Mouse (Mus musculus) midbrain, embryonic 11.5 days (tissue): ENCODE results near the gene Olfr288. TPM values are rescaled to one million over a fixed set of nuclear protein-coding genes. Genes with fewer than 3 reads are reported as not detected.

Experiments used
- ATAC-seq: fragments of 200-750 bp; cut with Nextera tagmentation; 2 replicates; pipeline ENCODE4 v1.8.0; 2017; ENCODE audit warnings: moderate TSS enrichment, moderate library complexity; ENCODE audit not compliant: low FRiP score
- DNase-seq: peaks from one replicate; pipeline ENCODE4 v3.0.0; 2015; ENCODE audit warnings: low spot score; ENCODE audit errors: missing footprints
- H3K27ac ChIP-seq: fragments of 300-500 bp; sonication (generic); 2 replicates; pipeline ENCODE4 v1.5.1; 2014; ENCODE audit warnings: low read depth, low read length
- H3K27me3 ChIP-seq: fragments of 300-500 bp; sonication (generic); 2 replicates; pipeline ENCODE4 v1.6.1; 2014; ENCODE audit warnings: mild to moderate bottlenecking, low read length, moderate library complexity, mixed read lengths; ENCODE audit not compliant: control insufficient read depth, insufficient read depth
- H3K36me3 ChIP-seq: fragments of 300-500 bp; sonication (generic); 2 replicates; pipeline ENCODE4 v1.6.1; 2014; ENCODE audit warnings: mild to moderate bottlenecking, low read length, moderate library complexity, mixed read lengths; ENCODE audit not compliant: control insufficient read depth, insufficient read depth
- H3K4me1 ChIP-seq: fragments of 300-500 bp; sonication (generic); 2 replicates; pipeline ENCODE4 v1.6.1; 2014; ENCODE audit warnings: low read length; ENCODE audit not compliant: control insufficient read depth, insufficient read depth
- H3K4me2 ChIP-seq: fragments of 300-500 bp; sonication (generic); 2 replicates; pipeline ENCODE4 v1.6.1; 2014; ENCODE audit warnings: mild to moderate bottlenecking, moderate library complexity
- H3K4me3 ChIP-seq: fragments of 300-500 bp; sonication (generic); 2 replicates; pipeline ENCODE4 v1.5.1; 2014; ENCODE audit warnings: low read depth, low read length
- H3K9ac ChIP-seq: fragments of 300-500 bp; sonication (generic); 2 replicates; pipeline ENCODE4 v1.6.1; 2014; ENCODE audit warnings: low read length
- H3K9me3 ChIP-seq: fragments of 300-500 bp; sonication (generic); 2 replicates; pipeline ENCODE4 v1.6.1; 2016; ENCODE audit warnings: low read length; ENCODE audit not compliant: control insufficient read depth
- WGBS: fragments of 180-500 bp; shearing (Covaris S2); extraction: QIAGEN DNeasy Blood & Tissue Kit; methylation state at CpG from one replicate; pipeline ENCODE4 v1.1.7; 2014; 5-methylcytosine and 5-hydroxymethylcytosine counted together
- polyA plus RNA-seq: library from polyadenylated mRNA; unstranded; fragments of >200 nt; fragmentation: Nextera tagmentation; extraction: Ambion mirVana; gene quantifications from 2 replicates; pipeline ENCODE4 v1.2.1, GENCODE M21; 2014

The Olfr288 gene
- polyA plus RNA-seq, 1 experiment from 2014 or later = not detected

- ATAC-seq (no peak), DNase-seq (peak; percentile 41)
- Histone ChIP-seq H3K9ac (no peak overlapping the region), H3K4me2 (no peak overlapping the region), H3K27me3 (no peaks in the 10 kb centered on the region), H3K9me3 (no peaks in the 10 kb centered on the region), H3K4me3 (no peak overlapping the region), H3K36me3 (no peaks in the 10 kb centered on the region), H3K4me1 (no peaks in the 10 kb centered on the region), H3K27ac (no peak overlapping the region)
- 82% methylated on average over 4 of the region's 4 CpGs for WGBS
These were observed 39.4 kb downstream of the Olfr288 start for GRCm38 (mm10) chr15:98155944-98156343.

DNA sequence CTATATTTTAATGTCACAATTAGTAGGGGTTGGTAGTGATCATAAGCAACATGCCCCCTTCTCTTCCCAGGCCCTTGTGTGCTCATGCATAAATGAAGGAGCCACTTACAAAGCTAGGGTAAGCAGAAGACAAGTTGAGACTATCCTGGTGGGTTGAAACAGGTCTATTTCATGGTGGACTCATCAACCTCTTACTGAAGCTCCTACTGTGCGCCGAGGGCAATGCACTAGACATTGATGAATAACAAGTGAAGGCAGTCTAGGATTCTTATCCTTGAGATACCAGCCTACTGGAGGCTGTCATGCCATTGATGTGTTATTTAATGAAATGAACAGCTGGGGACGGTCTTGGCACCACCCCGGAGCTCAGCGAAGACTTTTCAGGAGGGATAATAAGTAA, 40.1 kb downstream of the Olfr288 start:
- no peak overlapping the region for H3K4me3 ChIP-seq
- H3K27ac ChIP-seq = no peak overlapping the region
- no peaks in the 10 kb centered on the region for H3K36me3 ChIP-seq
- no peak overlapping the region for H3K4me2 ChIP-seq
- H3K27me3 ChIP-seq = no peaks in the 10 kb centered on the region
- WGBS = 90% methylated on average over 5 of the region's 5 CpGs
- H3K9me3 ChIP-seq = no peaks in the 10 kb centered on the region
- no peak for ATAC-seq
- H3K4me1 ChIP-seq = no peaks in the 10 kb centered on the region
- no peak for DNase-seq
- H3K9ac ChIP-seq = no peak overlapping the region

DNA sequence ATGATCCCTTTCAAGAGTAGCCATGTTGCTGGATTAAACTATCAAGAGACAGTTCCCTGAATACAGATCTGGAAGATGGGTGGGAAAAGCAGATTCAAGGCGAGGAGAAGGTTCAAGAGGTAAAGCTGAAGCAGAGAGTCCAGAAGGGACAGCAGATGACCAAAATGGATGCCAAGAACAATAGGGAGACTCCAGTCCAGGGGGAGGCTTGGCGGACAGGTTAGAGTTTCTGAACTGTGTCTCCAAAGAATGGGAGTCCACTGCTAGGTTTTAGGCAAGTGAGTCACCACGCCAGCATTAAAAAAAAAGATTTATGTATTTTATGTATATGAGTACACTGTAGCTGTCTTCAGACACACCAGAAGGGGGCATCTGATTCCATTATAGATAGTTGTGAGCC, 40.7 kb downstream of the Olfr288 start:
- no peaks in the 10 kb centered on the region for H3K36me3 ChIP-seq
- no peak overlapping the region for H3K4me3 ChIP-seq
- H3K9ac ChIP-seq = no peak overlapping the region
- H3K4me2 ChIP-seq = no peak overlapping the region
- H3K27me3 ChIP-seq = no peaks in the 10 kb centered on the region
- WGBS = 82% methylated on average over 3 of the region's 3 CpGs
- H3K9me3 ChIP-seq = no peaks in the 10 kb centered on the region
- ATAC-seq (no peak), DNase-seq (peak; percentile 64)
- no peak overlapping the region for H3K27ac ChIP-seq
- no peaks in the 10 kb centered on the region for H3K4me1 ChIP-seq

DNA sequence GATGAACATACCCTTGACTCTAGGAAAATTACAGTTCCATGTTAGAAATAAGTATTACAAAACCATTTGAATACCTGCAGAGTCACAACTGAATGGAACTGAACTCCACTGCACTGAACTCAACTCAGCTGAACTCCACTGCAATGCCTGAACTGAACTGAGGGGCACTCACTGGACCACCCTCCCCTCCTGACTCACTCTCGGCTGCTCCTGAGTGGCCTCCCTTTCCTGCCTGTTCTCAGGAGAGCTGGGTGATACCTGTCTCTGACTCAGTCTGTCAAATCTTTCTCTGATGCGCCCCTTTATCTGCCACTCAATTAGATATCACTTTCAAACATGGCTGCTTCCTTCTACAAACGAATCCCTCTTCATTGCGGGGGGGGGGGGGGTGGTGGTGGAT, 41.2 kb downstream of the Olfr288 start:
- H3K9ac ChIP-seq = no peak overlapping the region
- no peak for ATAC-seq

GRCm38 (mm10) chr15:98153625-98154024, 41.7 kb downstream of the Olfr288 start:
- H3K9me3 ChIP-seq = no peaks in the 10 kb centered on the region
- H3K36me3 ChIP-seq = no peaks in the 10 kb centered on the region
- ATAC-seq (0 out of 2 replicates have a peak, but pooled peaks have one; percentile 16), DNase-seq (peak; percentile 91)
- H3K27me3 ChIP-seq = no peaks in the 10 kb centered on the region
- H3K9ac ChIP-seq = no peak overlapping the region
- no peaks in the 10 kb centered on the region for H3K4me1 ChIP-seq
- 34% methylated on average over 3 of the region's 3 CpGs for WGBS
- no peak overlapping the region for H3K4me3 ChIP-seq
- H3K4me2 ChIP-seq = no peak overlapping the region
- H3K27ac ChIP-seq = no peak overlapping the region

More for the DNA sequence above, 41.2 kb downstream of the Olfr288 start:
- WGBS = 70% methylated on average over 3 of the region's 4 CpGs
- Histone ChIP-seq H3K27ac (no peak overlapping the region), H3K27me3 (no peaks in the 10 kb centered on the region), H3K9me3 (no peaks in the 10 kb centered on the region), H3K4me3 (no peak overlapping the region), H3K36me3 (no peaks in the 10 kb centered on the region), H3K4me1 (no peaks in the 10 kb centered on the region), H3K4me2 (no peak overlapping the region)
- DNase-seq = peak; percentile 82

GRCm38 (mm10) chr15:98152916-98153315, 42.4 kb downstream of the Olfr288 start:
- Histone ChIP-seq H3K4me1 (no peaks in the 10 kb centered on the region), H3K9ac (no peak overlapping the region), H3K9me3 (no peaks in the 10 kb centered on the region), H3K27me3 (no peaks in the 10 kb centered on the region), H3K36me3 (no peaks in the 10 kb centered on the region), H3K4me2 (no peak overlapping the region), H3K27ac (no peak overlapping the region), H3K4me3 (no peak overlapping the region)
- ATAC-seq (no peak), DNase-seq (peak; percentile 75)
- WGBS = 72% methylated on average over 7 of the region's 7 CpGs

DNA sequence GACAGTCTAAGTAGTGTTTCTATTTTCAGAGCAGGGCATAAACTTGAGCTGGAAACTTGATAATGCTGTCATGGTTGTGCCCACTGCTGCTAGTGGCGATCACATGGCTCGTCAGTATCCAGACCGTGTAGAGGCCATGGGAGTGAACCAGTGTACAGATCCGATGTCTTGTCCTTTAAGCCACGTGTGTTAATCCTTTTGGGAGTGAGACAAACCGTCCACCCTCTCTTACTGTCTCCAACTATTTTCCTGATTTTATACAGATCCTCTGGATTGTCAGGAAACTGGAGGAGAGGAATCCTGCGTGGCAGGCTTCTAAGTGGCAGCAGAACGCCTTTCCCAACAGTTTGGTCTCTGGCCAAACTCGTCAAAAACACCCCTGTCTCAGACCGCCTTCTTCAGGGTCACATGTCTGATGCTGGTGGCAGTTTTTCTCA, 46.2 kb downstream of the Olfr288 start:
- H3K27me3 ChIP-seq = no peaks in the 10 kb centered on the region
- H3K27ac ChIP-seq = no peak overlapping the region
- no peaks in the 10 kb centered on the region for H3K36me3 ChIP-seq
- H3K9ac ChIP-seq = no peak overlapping the region
- no peaks in the 10 kb centered on the region for H3K9me3 ChIP-seq
- no peak overlapping the region for H3K4me2 ChIP-seq
- peaks cover 7% of the 10 kb centered on the region for H3K4me1 ChIP-seq
- WGBS = 83% methylated on average over 10 of the region's 10 CpGs
- DNase-seq (peak; percentile 37), ATAC-seq (no peak)
- no peak overlapping the region for H3K4me3 ChIP-seq

DNA sequence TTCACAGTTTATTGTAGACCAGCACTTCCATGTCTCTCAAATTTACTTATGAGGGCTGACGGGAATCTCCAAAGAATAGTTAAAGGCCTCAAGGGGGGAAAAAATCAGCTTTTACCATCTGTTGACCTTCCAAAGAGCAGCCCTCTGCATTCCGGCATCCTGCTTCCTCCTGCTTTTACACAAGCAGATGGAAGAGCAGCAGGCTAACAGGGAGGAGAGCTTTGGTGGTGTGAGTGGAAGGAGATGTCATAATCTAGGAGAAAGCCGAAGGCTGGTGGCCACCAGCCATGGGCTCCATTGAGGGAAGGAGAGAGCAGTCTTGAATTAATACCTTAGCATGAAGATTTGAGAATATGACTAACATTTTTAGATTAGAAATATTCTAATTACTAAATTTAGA, 47.0 kb downstream of the Olfr288 start:
- Histone ChIP-seq H3K4me1 (peaks cover 7% of the 10 kb centered on the region), H3K27me3 (no peaks in the 10 kb centered on the region), H3K4me3 (no peak overlapping the region), H3K27ac (no peak overlapping the region), H3K36me3 (no peaks in the 10 kb centered on the region), H3K9me3 (no peaks in the 10 kb centered on the region), H3K9ac (no peak overlapping the region), H3K4me2 (no peak overlapping the region)
- WGBS = 79% methylated on average over 3 of the region's 3 CpGs
- DNase-seq (peak; percentile 39), ATAC-seq (no peak)

DNA sequence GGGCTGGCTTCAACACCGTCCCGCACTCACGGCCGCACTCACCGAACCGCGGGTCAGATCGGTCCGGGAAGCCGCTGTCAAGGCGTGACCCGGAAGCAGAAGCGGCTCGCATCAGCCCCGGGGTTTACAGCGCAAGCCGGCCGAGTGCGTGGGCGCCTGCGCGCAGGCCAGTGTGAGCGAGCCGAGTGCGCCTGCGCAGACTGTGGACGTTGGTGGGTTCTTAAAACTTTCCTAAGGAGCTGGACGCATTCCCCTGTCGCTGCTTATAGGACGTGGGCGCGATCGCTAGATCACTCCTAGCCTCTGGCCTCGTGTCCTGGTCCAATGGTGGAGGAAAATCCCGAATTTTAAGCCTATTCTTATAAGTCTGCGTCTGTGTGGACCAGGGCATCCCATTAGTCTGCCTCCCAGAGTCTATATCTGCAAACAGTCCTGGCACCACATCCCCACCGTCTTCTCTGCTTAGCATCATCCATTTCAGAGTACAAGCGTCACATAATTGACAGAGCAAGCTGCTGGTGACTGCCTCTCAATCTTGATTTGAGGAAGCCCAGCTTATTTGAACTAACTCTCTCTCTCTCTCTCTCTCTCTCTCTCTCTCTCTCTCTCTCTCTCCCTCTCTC, 49.7 kb downstream of the Olfr288 start:
- no peaks in the 10 kb centered on the region for H3K9me3 ChIP-seq
- H3K4me3 ChIP-seq = peak overlapping the region; percentile 95
- peaks cover 7% of the 10 kb centered on the region for H3K4me1 ChIP-seq
- peak overlapping the region; percentile 89 for H3K9ac ChIP-seq
- WGBS = 1% methylated on average over 37 of the region's 38 CpGs
- peaks cover 5% of the 10 kb centered on the region; the same call in 1 of the 2 replicates for H3K36me3 ChIP-seq
- DNase-seq (peak; percentile 99), ATAC-seq (peak; percentile 97)
- peak overlapping the region; percentile 48 for H3K27ac ChIP-seq
- peak overlapping the region; percentile 95 for H3K4me2 ChIP-seq
- H3K27me3 ChIP-seq = no peaks in the 10 kb centered on the region
